Mouse (Mus musculus): ENCODE results near the gene Polg2. TPM values are rescaled to one million over a fixed set of nuclear protein-coding genes. Genes with fewer than 3 reads are reported as not detected.
A peak's percentile ranks its signal among the peaks of the same experiment; 100 is the strongest.
"Not testable (repeated sequence)": the region's sequence is repeated elsewhere in the genome, so short reads cannot be mapped to it uniquely, and the experiment has no call there.

The Polg2 gene
- total and polyA plus RNA-seq, 2 experiments: 6.4 to 12.6 TPM

GRCm38 (mm10) chr11:106744949-106745348 is 34.4 kb downstream of the Polg2 start:
- H3K27ac ChIP-seq (replicated peaks; ENCODE audit: insufficient read depth, low read depth, low read length): no peak overlapping the region
- H3K36me3 ChIP-seq (ENCODE audit: control insufficient read depth, insufficient read depth, low read length): no peaks in the 10 kb centered on the region
- DNase-seq (ENCODE audit: extremely low read depth, low read depth, low spot score): no peak
- H3K4me3 ChIP-seq (ENCODE audit: insufficient read depth, low read depth, low read length): no peak overlapping the region
- no peak overlapping the region for H3K9ac ChIP-seq (ENCODE audit: low read depth, low read length)
- H3K4me1 ChIP-seq (ENCODE audit: control insufficient read depth, insufficient read depth, low read length): no peaks in the 10 kb centered on the region
- H3K79me2 ChIP-seq (ENCODE audit: control insufficient read depth, insufficient read depth, low read length): no peaks in the 10 kb centered on the region
- TF ChIP-seq POLR2A (IDR thresholded peaks at IDR 0.05; ENCODE audit: extremely low read depth, insufficient read depth, low read length): no peak
- peak; percentile 5; the same call in 1 of the 2 replicates for TF ChIP-seq CTCF (IDR thresholded peaks at IDR 0.05; ENCODE audit: low read depth, low read length)
- no peaks in the 10 kb centered on the region; the same call in 1 of the 2 replicates for H3K27me3 ChIP-seq (ENCODE audit: control insufficient read depth, insufficient read depth, low read length)
- WGBS: 93% methylated on average over 5 of the region's 5 CpGs

DNA sequence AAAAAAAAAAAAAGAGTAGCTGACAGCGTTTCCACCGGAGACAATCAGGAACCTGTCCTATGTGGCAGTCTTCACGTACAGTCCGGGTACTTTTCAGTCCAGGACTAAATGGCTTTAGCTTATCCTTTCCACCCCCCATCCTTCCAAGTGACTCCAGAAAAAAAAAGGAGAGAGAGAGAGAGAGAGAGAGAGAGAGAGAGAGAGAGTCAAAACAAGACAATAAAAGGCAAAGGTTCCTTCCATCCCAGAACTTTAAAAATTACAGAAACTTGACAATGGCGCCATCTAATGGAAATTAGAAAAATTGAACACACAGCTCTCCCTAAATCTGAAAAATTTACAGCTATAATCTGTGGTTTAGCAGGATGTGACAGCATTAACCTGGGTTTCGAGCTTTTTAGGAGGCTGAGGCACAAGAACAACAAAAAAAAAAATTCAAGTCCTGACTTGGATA is 36.9 kb downstream of the Polg2 start:
- TF ChIP-seq CTCF (IDR thresholded peaks at IDR 0.05; ENCODE audit: low read depth, low read length): no peak
- TF ChIP-seq POLR2A (IDR thresholded peaks at IDR 0.05; ENCODE audit: extremely low read depth, insufficient read depth, low read length): no peak
- Histone ChIP-seq H3K36me3 (ENCODE audit: control insufficient read depth, insufficient read depth, low read length) (no peaks in the 10 kb centered on the region), H3K27me3 (ENCODE audit: control insufficient read depth, insufficient read depth, low read length) (no peaks in the 10 kb centered on the region; the same call in 1 of the 2 replicates), H3K4me3 (ENCODE audit: insufficient read depth, low read depth, low read length) (no peak overlapping the region), H3K4me1 (ENCODE audit: control insufficient read depth, insufficient read depth, low read length) (no peaks in the 10 kb centered on the region), H3K9ac (ENCODE audit: low read depth, low read length) (no peak overlapping the region), H3K79me2 (ENCODE audit: control insufficient read depth, insufficient read depth, low read length) (no peaks in the 10 kb centered on the region), H3K27ac (replicated peaks; ENCODE audit: insufficient read depth, low read depth, low read length) (no peak overlapping the region)
- WGBS: 43% methylated on average over 6 of the region's 6 CpGs
- DNase-seq (ENCODE audit: extremely low read depth, low read depth, low spot score): peak; percentile 36

DNA sequence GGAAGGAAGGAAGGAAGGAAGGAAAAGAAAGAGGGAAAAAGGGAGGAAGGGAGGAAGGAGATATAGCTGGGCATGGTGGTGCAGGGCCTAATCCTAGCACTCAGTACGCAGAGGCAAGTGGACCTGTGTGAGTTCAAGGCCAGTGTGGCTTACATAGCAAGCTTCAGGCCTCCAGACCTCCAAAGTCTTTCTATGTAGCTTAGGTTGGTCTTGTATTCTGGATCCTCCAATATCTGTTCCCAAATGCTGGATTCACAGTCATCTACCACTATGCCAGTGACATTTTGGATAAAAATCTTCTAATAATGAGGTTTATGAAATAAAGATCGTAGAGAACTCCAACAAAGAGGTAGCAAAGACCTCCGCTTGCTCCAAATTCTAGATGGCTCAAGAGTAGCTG is 37.5 kb downstream of the Polg2 start:
- WGBS: 93% methylated on average over 3 of the region's 3 CpGs
- Histone ChIP-seq H3K36me3 (ENCODE audit: control insufficient read depth, insufficient read depth, low read length) (no peaks in the 10 kb centered on the region), H3K79me2 (ENCODE audit: control insufficient read depth, insufficient read depth, low read length) (no peaks in the 10 kb centered on the region), H3K9ac (ENCODE audit: low read depth, low read length) (no peak overlapping the region), H3K4me1 (ENCODE audit: control insufficient read depth, insufficient read depth, low read length) (no peaks in the 10 kb centered on the region), H3K27ac (replicated peaks; ENCODE audit: insufficient read depth, low read depth, low read length) (no peak overlapping the region), H3K4me3 (ENCODE audit: insufficient read depth, low read depth, low read length) (no peak overlapping the region), H3K27me3 (ENCODE audit: control insufficient read depth, insufficient read depth, low read length) (no peaks in the 10 kb centered on the region)
- no peak for DNase-seq (ENCODE audit: extremely low read depth, low read depth, low spot score)
- TF ChIP-seq CTCF (IDR thresholded peaks at IDR 0.05; ENCODE audit: low read depth, low read length) (no peak), POLR2A (IDR thresholded peaks at IDR 0.05; ENCODE audit: extremely low read depth, insufficient read depth, low read length) (no peak)

GRCm38 (mm10) chr11:106741232-106741631 is 38.1 kb downstream of the Polg2 start:
- no peak for TF ChIP-seq POLR2A (IDR thresholded peaks at IDR 0.05; ENCODE audit: extremely low read depth, insufficient read depth, low read length)
- TF ChIP-seq CTCF (IDR thresholded peaks at IDR 0.05; ENCODE audit: low read depth, low read length): no peak
- H3K4me1 ChIP-seq (ENCODE audit: control insufficient read depth, insufficient read depth, low read length): no peaks in the 10 kb centered on the region
- no peaks in the 10 kb centered on the region for H3K36me3 ChIP-seq (ENCODE audit: control insufficient read depth, insufficient read depth, low read length)
- no peak overlapping the region for H3K4me3 ChIP-seq (ENCODE audit: insufficient read depth, low read depth, low read length)
- no peak overlapping the region for H3K27ac ChIP-seq (replicated peaks; ENCODE audit: insufficient read depth, low read depth, low read length)
- H3K9ac ChIP-seq (ENCODE audit: low read depth, low read length): no peak overlapping the region
- H3K79me2 ChIP-seq (ENCODE audit: control insufficient read depth, insufficient read depth, low read length): no peaks in the 10 kb centered on the region
- no peaks in the 10 kb centered on the region for H3K27me3 ChIP-seq (ENCODE audit: control insufficient read depth, insufficient read depth, low read length)
- DNase-seq (ENCODE audit: extremely low read depth, low read depth, low spot score): no peak
- WGBS: 88% methylated on average over 6 of the region's 6 CpGs

- H3K4me3 ChIP-seq (ENCODE audit: insufficient read depth, low read depth, low read length); DNase-seq (ENCODE audit: extremely low read depth, low read depth, low spot score); H3K4me1 ChIP-seq (ENCODE audit: control insufficient read depth, insufficient read depth, low read length); H3K27me3 ChIP-seq (ENCODE audit: control insufficient read depth, insufficient read depth, low read length); H3K79me2 ChIP-seq (ENCODE audit: control insufficient read depth, insufficient read depth, low read length); H3K27ac ChIP-seq (replicated peaks; ENCODE audit: insufficient read depth, low read depth, low read length); H3K9ac ChIP-seq (ENCODE audit: low read depth, low read length); H3K36me3 ChIP-seq (ENCODE audit: control insufficient read depth, insufficient read depth, low read length): not testable (repeated sequence)
- WGBS: 96% methylated on average over 5 of the region's 8 CpGs
These were observed 38.6 kb downstream of the Polg2 start for GRCm38 (mm10) chr11:106740724-106741123.

DNA sequence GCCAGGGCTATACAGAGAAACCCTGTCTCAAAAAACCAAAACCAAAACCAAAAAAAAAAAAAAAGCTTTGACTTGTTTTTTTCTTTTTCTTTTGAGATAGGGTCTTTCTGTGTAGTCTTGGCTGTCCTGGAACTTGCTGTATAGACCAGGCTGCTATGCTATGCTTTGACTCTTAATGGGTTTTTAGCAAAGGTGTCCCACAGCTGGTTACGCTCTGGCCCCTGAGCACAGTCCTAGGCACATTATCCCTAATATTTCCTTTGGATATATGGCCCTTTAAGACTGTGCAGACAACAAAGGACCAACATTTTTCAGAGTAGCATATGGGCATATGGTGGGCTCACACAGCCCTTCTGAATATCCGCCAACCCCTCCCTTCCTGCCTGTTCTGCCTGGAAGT is 40.2 kb downstream of the Polg2 start:
- no peak overlapping the region for H3K9ac ChIP-seq (ENCODE audit: low read depth, low read length)
- DNase-seq (ENCODE audit: extremely low read depth, low read depth, low spot score): no peak
- no peaks in the 10 kb centered on the region for H3K36me3 ChIP-seq (ENCODE audit: control insufficient read depth, insufficient read depth, low read length)
- 96% methylated on average over 2 of the region's 2 CpGs for WGBS
- TF ChIP-seq POLR2A (IDR thresholded peaks at IDR 0.05; ENCODE audit: extremely low read depth, insufficient read depth, low read length): no peak
- TF ChIP-seq CTCF (IDR thresholded peaks at IDR 0.05; ENCODE audit: low read depth, low read length): no peak
- H3K4me1 ChIP-seq (ENCODE audit: control insufficient read depth, insufficient read depth, low read length): no peaks in the 10 kb centered on the region
- H3K27ac ChIP-seq (replicated peaks; ENCODE audit: insufficient read depth, low read depth, low read length): no peak overlapping the region
- no peaks in the 10 kb centered on the region for H3K27me3 ChIP-seq (ENCODE audit: control insufficient read depth, insufficient read depth, low read length)
- H3K4me3 ChIP-seq (ENCODE audit: insufficient read depth, low read depth, low read length): no peak overlapping the region
- H3K79me2 ChIP-seq (ENCODE audit: control insufficient read depth, insufficient read depth, low read length): no peaks in the 10 kb centered on the region
